Mouse (Mus musculus): Measurements from ENCODE around the gene Mpzl1. TPM values are rescaled to one million over a fixed set of nuclear protein-coding genes. Genes with fewer than 3 reads are reported as not detected.
A peak's percentile ranks its signal among the peaks of the same experiment; 100 is the strongest.

Gene Mpzl1
- total and polyA plus RNA-seq, 3 experiments, result 15.1 to 19.7 (median 18.3) TPM

- intact Hi-C loops (cut with DNase I), result loop anchor here (2.0 kb wide), 1 partner anchor 17 kb away; the partner anchor contains the start of gene Mpzl1
- Histone ChIP-seq H3K36me3 (ENCODE audit: control insufficient read depth, insufficient read depth, low read length) (peaks cover 5% of the 10 kb centered on the region; the same call in 1 of the 2 replicates), H3K27me3 (ENCODE audit: control insufficient read depth, insufficient read depth, low read length) (no peaks in the 10 kb centered on the region), H3K79me2 (replicated peaks; ENCODE audit: control insufficient read depth, insufficient read depth, low read length) (no peaks in the 10 kb centered on the region), H3K4me1 (ENCODE audit: control insufficient read depth, insufficient read depth, low read length) (peaks cover 12% of the 10 kb centered on the region), H3K4me3 (peak overlapping the region; percentile 15), H3K27ac (peak overlapping the region; percentile 92), H3K9ac (ENCODE audit: low read depth, low read length) (0 out of 2 replicates have a peak overlapping the region, but pooled peaks have one; percentile 1)
- TF ChIP-seq POLR2A (IDR thresholded peaks at IDR 0.05; ENCODE audit: insufficient read depth, low read depth, low read length), result peak; percentile 65
- no peak for TF ChIP-seq CTCF (IDR thresholded peaks at IDR 0.05)
- peak; percentile 95 for TF ChIP-seq EP300 (IDR thresholded peaks at IDR 0.05; ENCODE audit: insufficient read depth, low read depth, low read length)
- peak; percentile 76 to 81 for DNase-seq
- WGBS, result 11% methylated on average over 9 of the region's 9 CpGs
These were observed 16.1 kb downstream of the Mpzl1 start for GRCm38 (mm10) chr1:165618201-165618624.

- no peaks in the 10 kb centered on the region for H3K79me2 ChIP-seq (replicated peaks; ENCODE audit: control insufficient read depth, insufficient read depth, low read length)
- WGBS, result 34% methylated on average over 15 of the region's 15 CpGs
- peak overlapping the region; percentile 92 for H3K27ac ChIP-seq
- no peaks in the 10 kb centered on the region for H3K27me3 ChIP-seq (ENCODE audit: control insufficient read depth, insufficient read depth, low read length)
- DNase-seq, result peak; percentile 42 to 54
- peaks cover 13% of the 10 kb centered on the region for H3K4me1 ChIP-seq (ENCODE audit: control insufficient read depth, insufficient read depth, low read length)
- TF ChIP-seq EP300 (IDR thresholded peaks at IDR 0.05; ENCODE audit: insufficient read depth, low read depth, low read length), result no peak
- TF ChIP-seq POLR2A (IDR thresholded peaks at IDR 0.05; ENCODE audit: insufficient read depth, low read depth, low read length), result no peak
- no peak for TF ChIP-seq CTCF (IDR thresholded peaks at IDR 0.05)
- no peak overlapping the region for H3K9ac ChIP-seq (ENCODE audit: low read depth, low read length)
- H3K36me3 ChIP-seq (ENCODE audit: control insufficient read depth, insufficient read depth, low read length), result peaks cover 5% of the 10 kb centered on the region; the same call in 1 of the 2 replicates
- H3K4me3 ChIP-seq, result no peak overlapping the region
- intact Hi-C loops (cut with DNase I), result loop anchor here (2.0 kb wide), 1 partner anchor 29 kb away; no protein-coding TSS in a partner anchor
These were observed 17.0 kb downstream of the Mpzl1 start for GRCm38 (mm10) chr1:165617166-165617891.

DNA sequence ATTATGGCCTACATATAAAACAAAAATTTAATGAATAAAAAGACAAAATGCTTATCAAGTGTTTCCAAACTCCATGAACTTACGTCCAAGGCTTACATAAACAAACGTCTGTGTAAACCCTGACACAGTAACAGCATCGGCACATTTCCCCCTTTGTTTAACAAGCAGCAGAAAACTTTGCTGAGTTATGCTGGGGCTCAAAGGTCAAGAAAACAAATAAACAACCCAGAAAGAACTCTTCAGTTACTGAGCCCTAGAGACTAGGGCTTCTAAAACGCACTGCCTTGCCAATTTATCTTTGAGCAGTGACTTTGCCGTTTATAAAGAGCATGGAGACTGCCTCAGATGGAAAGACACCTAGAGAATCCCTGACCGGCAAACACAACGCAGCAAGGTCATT, 17.7 kb downstream of the Mpzl1 start:
- WGBS, result 21% methylated on average over 7 of the region's 7 CpGs
- peak overlapping the region; percentile 92 for H3K27ac ChIP-seq
- no peaks in the 10 kb centered on the region for H3K79me2 ChIP-seq (replicated peaks; ENCODE audit: control insufficient read depth, insufficient read depth, low read length)
- H3K4me3 ChIP-seq, result no peak overlapping the region
- peaks cover 5% of the 10 kb centered on the region; the same call in 1 of the 2 replicates for H3K36me3 ChIP-seq (ENCODE audit: control insufficient read depth, insufficient read depth, low read length)
- H3K9ac ChIP-seq (ENCODE audit: low read depth, low read length), result no peak overlapping the region
- H3K4me1 ChIP-seq (ENCODE audit: control insufficient read depth, insufficient read depth, low read length), result peaks cover 13% of the 10 kb centered on the region
- TF ChIP-seq CTCF (IDR thresholded peaks at IDR 0.05) (no peak), EP300 (IDR thresholded peaks at IDR 0.05; ENCODE audit: insufficient read depth, low read depth, low read length) (no peak), POLR2A (IDR thresholded peaks at IDR 0.05; ENCODE audit: insufficient read depth, low read depth, low read length) (no peak)
- DNase-seq, result no peak
- no peaks in the 10 kb centered on the region for H3K27me3 ChIP-seq (ENCODE audit: control insufficient read depth, insufficient read depth, low read length)
- intact Hi-C loops (cut with DNase I), result loop anchor here (2.0 kb wide), 1 partner anchor 28 kb away; no protein-coding TSS in a partner anchor

DNA sequence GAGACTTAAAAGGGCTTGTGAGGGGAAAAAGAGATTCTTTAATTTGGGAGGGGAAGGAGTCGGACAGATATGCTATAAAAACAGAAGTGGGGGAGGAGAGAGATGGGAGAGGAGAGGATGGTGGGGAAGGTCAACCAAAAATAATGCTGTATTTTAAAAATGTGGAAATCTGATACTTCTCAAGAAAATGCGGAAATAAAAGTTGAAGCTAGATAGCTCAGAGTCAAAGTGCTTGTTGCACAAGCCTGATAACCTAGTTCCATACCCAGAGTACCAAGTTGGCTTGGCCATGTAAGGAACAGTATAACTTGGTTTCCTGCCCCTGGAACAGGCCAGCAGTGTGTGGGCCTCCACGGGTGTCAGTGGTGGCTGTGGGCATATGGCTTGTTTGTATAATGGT, 19.5 kb downstream of the Mpzl1 start:
- Histone ChIP-seq H3K27me3 (ENCODE audit: control insufficient read depth, insufficient read depth, low read length) (no peaks in the 10 kb centered on the region), H3K79me2 (replicated peaks; ENCODE audit: control insufficient read depth, insufficient read depth, low read length) (no peaks in the 10 kb centered on the region), H3K4me3 (no peak overlapping the region), H3K9ac (ENCODE audit: low read depth, low read length) (no peak overlapping the region), H3K36me3 (ENCODE audit: control insufficient read depth, insufficient read depth, low read length) (peaks cover 5% of the 10 kb centered on the region; the same call in 1 of the 2 replicates), H3K27ac (no peak overlapping the region), H3K4me1 (ENCODE audit: control insufficient read depth, insufficient read depth, low read length) (peaks cover 13% of the 10 kb centered on the region)
- DNase-seq, result no peak
- TF ChIP-seq POLR2A (IDR thresholded peaks at IDR 0.05; ENCODE audit: insufficient read depth, low read depth, low read length), result no peak
- TF ChIP-seq CTCF (IDR thresholded peaks at IDR 0.05), result no peak
- no peak for TF ChIP-seq EP300 (IDR thresholded peaks at IDR 0.05; ENCODE audit: insufficient read depth, low read depth, low read length)
- 93% methylated on average over 3 of the region's 3 CpGs for WGBS
- intact Hi-C loops (cut with DNase I), result no loop called here

GRCm38 (mm10) chr1:165613926-165614325, 20.4 kb downstream of the Mpzl1 start:
- Histone ChIP-seq H3K79me2 (replicated peaks; ENCODE audit: control insufficient read depth, insufficient read depth, low read length) (no peaks in the 10 kb centered on the region), H3K27ac (no peak overlapping the region), H3K4me3 (no peak overlapping the region), H3K4me1 (ENCODE audit: control insufficient read depth, insufficient read depth, low read length) (peaks cover 13% of the 10 kb centered on the region), H3K9ac (ENCODE audit: low read depth, low read length) (no peak overlapping the region), H3K27me3 (ENCODE audit: control insufficient read depth, insufficient read depth, low read length) (no peaks in the 10 kb centered on the region), H3K36me3 (ENCODE audit: control insufficient read depth, insufficient read depth, low read length) (peaks cover 5% of the 10 kb centered on the region; the same call in 1 of the 2 replicates)
- DNase-seq, result no peak
- TF ChIP-seq CTCF (IDR thresholded peaks at IDR 0.05), result no peak
- no peak for TF ChIP-seq EP300 (IDR thresholded peaks at IDR 0.05; ENCODE audit: insufficient read depth, low read depth, low read length)
- no peak for TF ChIP-seq POLR2A (IDR thresholded peaks at IDR 0.05; ENCODE audit: insufficient read depth, low read depth, low read length)
- intact Hi-C loops (cut with DNase I), result no loop called here
- whole genome bisulfite sequencing, result 76% methylated on average over 4 of the region's 4 CpGs

DNA sequence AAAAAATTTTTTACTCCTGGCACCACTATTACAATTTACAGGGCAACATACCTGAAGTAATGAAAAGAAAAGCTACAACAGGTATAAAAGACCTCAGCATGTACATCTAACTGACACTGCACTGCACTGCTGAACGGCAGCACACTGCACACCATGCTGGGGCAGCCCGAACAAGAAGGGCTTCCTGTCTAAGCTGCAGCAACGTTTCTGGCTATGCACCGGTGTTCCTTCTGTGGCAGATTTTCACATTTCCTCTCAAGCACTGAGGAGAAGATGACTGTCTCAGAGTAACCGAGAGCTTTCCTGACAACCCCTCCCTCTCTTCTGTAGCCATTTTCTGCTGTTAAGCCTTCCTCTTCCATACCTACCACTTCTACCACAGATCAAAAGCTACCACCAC, 21.6 kb downstream of the Mpzl1 start:
- Histone ChIP-seq H3K9ac (ENCODE audit: low read depth, low read length) (no peak overlapping the region), H3K4me1 (ENCODE audit: control insufficient read depth, insufficient read depth, low read length) (peaks cover 10% of the 10 kb centered on the region), H3K4me3 (no peak overlapping the region), H3K27me3 (ENCODE audit: control insufficient read depth, insufficient read depth, low read length) (no peaks in the 10 kb centered on the region), H3K27ac (no peak overlapping the region; the same call in 1 of the 2 replicates), H3K79me2 (replicated peaks; ENCODE audit: control insufficient read depth, insufficient read depth, low read length) (no peaks in the 10 kb centered on the region), H3K36me3 (ENCODE audit: control insufficient read depth, insufficient read depth, low read length) (peaks cover 5% of the 10 kb centered on the region; the same call in 1 of the 2 replicates)
- WGBS, result 31% methylated on average over 5 of the region's 5 CpGs
- no peak for DNase-seq
- TF ChIP-seq POLR2A (IDR thresholded peaks at IDR 0.05; ENCODE audit: insufficient read depth, low read depth, low read length) (no peak), CTCF (IDR thresholded peaks at IDR 0.05) (no peak), EP300 (IDR thresholded peaks at IDR 0.05; ENCODE audit: insufficient read depth, low read depth, low read length) (no peak)
- intact Hi-C loops (cut with DNase I), result no loop called here

All from heart, adult 2 months (tissue).